29 mouse cellular contexts compared by ENCODE assay signal in the genomic region with DNA sequence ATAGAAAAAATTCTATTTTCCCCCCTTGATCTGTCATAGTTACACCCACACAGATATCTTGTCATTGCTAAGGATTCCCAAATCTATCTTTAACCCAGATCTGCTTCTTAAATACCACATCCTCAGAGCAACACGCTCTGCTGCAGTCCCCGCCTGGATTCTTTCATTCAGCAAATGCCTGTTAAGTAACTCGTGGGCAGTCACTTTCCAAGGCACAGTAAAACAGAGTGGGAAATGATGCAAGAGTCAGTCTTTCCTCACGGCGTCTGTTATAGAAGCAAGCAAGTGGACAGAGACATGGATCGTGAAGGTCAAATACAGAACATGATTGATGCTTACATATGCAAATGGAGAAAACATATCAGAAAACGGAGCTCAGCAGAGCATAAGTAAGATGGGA.
DNase-seq lines count a peak whose midpoint lies in the region; ATAC-seq and TF ChIP-seq lines count a peak whose summit lies in the region.
"Had no signal": no experiment of that assay in that cellular context is flagged by ENCODE, and none has a peak within 500 bp of the region (broad histone marks: within the 10 kb centered on the region; RNA-seq: fewer than 3 reads in every experiment).

No protein-coding gene starts in this region.

- no peak overlapping the region for H3K4me3 ChIP-seq in heart, adult 2 months
- H3K4me3 ChIP-seq in midbrain, embryonic 16.5 days (ENCODE audit: low read depth, low read length) = no peak overlapping the region
- H3K4me3 ChIP-seq: forebrain, embryonic 10.5 days; gastrocnemius, adult 2 months; hindbrain, embryonic 10.5 days; liver, embryonic 13.5 days; neural tube, embryonic 12.5 days had no signal

- ATAC-seq in megakaryocyte progenitor cell, adult 5-6 weeks (replicated peaks; ENCODE audit: poor library complexity) = 0 out of 2 replicates have a peak, but pooled peaks have one; percentile 42
- ATAC-seq in midbrain, embryonic 16.5 days = no peak
- ATAC-seq: forebrain, postnatal 0 days; hindbrain, embryonic 16.5 days; intestine, embryonic 16.5 days; Patski had no signal

- intact Hi-C loops in heart, adult 2 months (cut with DNase I) = no loop called here

- no peaks in the 10 kb centered on the region for H3K27me3 ChIP-seq in heart, adult 2 months (ENCODE audit: control insufficient read depth, insufficient read depth, low read length)
- H3K27me3 ChIP-seq in midbrain, embryonic 16.5 days (ENCODE audit: control insufficient read depth, insufficient read depth, low read depth, low read length) = no peaks in the 10 kb centered on the region
- H3K27me3 ChIP-seq: liver, embryonic 13.5 days; neural tube, embryonic 12.5 days; Patski had no signal

- no peak overlapping the region for H3K27ac ChIP-seq in heart, adult 2 months
- no peak overlapping the region for H3K27ac ChIP-seq in midbrain, embryonic 16.5 days (ENCODE audit: low read length)
- H3K27ac ChIP-seq: forebrain, embryonic 10.5 days; gastrocnemius, adult 2 months; hindbrain, embryonic 10.5 days; liver, embryonic 13.5 days; macrophage; neural tube, embryonic 12.5 days had no signal

- no peaks in the 10 kb centered on the region for H3K36me3 ChIP-seq in heart, adult 2 months (ENCODE audit: control insufficient read depth, insufficient read depth, low read length)
- no peaks in the 10 kb centered on the region for H3K36me3 ChIP-seq in midbrain, embryonic 16.5 days (ENCODE audit: control insufficient read depth, insufficient read depth, low read length)
- H3K36me3 ChIP-seq: forebrain, embryonic 10.5 days; hindbrain, embryonic 10.5 days; liver, embryonic 13.5 days; neural tube, embryonic 12.5 days had no signal

- no peak for TF ChIP-seq CTCF in heart, adult 2 months (IDR thresholded peaks at IDR 0.05)

- H3K4me1 ChIP-seq in heart, adult 2 months (ENCODE audit: control insufficient read depth, insufficient read depth, low read length) = no peaks in the 10 kb centered on the region
- no peaks in the 10 kb centered on the region for H3K4me1 ChIP-seq in midbrain, embryonic 16.5 days (ENCODE audit: control insufficient read depth, insufficient read depth, low read length)
- H3K4me1 ChIP-seq: forebrain, embryonic 10.5 days; hindbrain, embryonic 10.5 days; liver, embryonic 13.5 days; neural tube, embryonic 12.5 days had no signal

- TF ChIP-seq POLR2A in heart, adult 2 months (IDR thresholded peaks at IDR 0.05; ENCODE audit: insufficient read depth, low read depth, low read length) = no peak

- DNase-seq in heart, adult 11 months = peak; percentile 49
- no peak for DNase-seq in heart, adult 2 months
- DNase-seq in lung, postnatal 36 days = peak; percentile 19
- DNase-seq in lung, postnatal 25 days (ENCODE audit: low spot score) = no peak
- peak; percentile 13 for DNase-seq in adipocyte (ENCODE audit: low spot score)
- DNase-seq in neural tube, embryonic 10.5 days (ENCODE audit: extremely low spot score, low spot score) = no peak
- DNase-seq: adrenal gland, adult 2 months; cerebellum, adult 11-12 months; cerebellum, postnatal 10 days; forebrain, postnatal 0 days; gastrocnemius, adult 2 months; heart, postnatal 10 days; kidney, postnatal 36 days; liver, embryonic 13.5 days; lung, embryonic 14.5 days; retina, postnatal 1 day; spleen, adult 18-20 months; thymus, postnatal 25 days had no signal

- no peak overlapping the region for H3K9ac ChIP-seq in heart, adult 2 months (ENCODE audit: low read depth, low read length)
- no peak overlapping the region for H3K9ac ChIP-seq in midbrain, embryonic 16.5 days (ENCODE audit: low read depth, low read length)
- H3K9ac ChIP-seq: forebrain, postnatal 0 days; liver, embryonic 13.5 days; lung, embryonic 14.5 days; neural tube, embryonic 12.5 days had no signal

- TF ChIP-seq EP300 in heart, adult 2 months (IDR thresholded peaks at IDR 0.05; ENCODE audit: insufficient read depth, low read depth, low read length) = no peak

- H3K79me2 ChIP-seq in heart, adult 2 months (replicated peaks; ENCODE audit: control insufficient read depth, insufficient read depth, low read length) = no peaks in the 10 kb centered on the region

- H3K4me2 ChIP-seq in midbrain, embryonic 16.5 days (ENCODE audit: low read length) = no peak overlapping the region
- H3K4me2 ChIP-seq: heart, embryonic 11.5 days; liver, embryonic 13.5 days; lung, embryonic 14.5 days; midbrain, embryonic 11.5 days; neural tube, embryonic 12.5 days had no signal

- WGBS in heart, adult 2 months = 72% methylated on average over 7 of the region's 7 CpGs
- WGBS in midbrain, embryonic 16.5 days = 85% methylated on average over 7 of the region's 7 CpGs

- H3K9me3 ChIP-seq in midbrain, embryonic 16.5 days (replicated peaks; ENCODE audit: control insufficient read depth, low read length, poor library complexity, severe bottlenecking) = no peaks in the 10 kb centered on the region
- H3K9me3 ChIP-seq: forebrain, embryonic 10.5 days; hindbrain, embryonic 10.5 days; liver, embryonic 13.5 days; neural tube, embryonic 12.5 days had no signal

Comparison
In these comparisons a context has a peak if more than half of its experiments do, and no peak if none do; other contexts are left out.
1. DNase-seq: peak in heart, adult 11 months (single experiment), lung, postnatal 36 days (single experiment) and adipocyte (single experiment); none in heart, adult 2 months (0 of 2), lung, postnatal 25 days (single experiment) and neural tube, embryonic 10.5 days (single experiment).